Mouse (Mus musculus): ENCODE results near the gene Gm29427.

DNA sequence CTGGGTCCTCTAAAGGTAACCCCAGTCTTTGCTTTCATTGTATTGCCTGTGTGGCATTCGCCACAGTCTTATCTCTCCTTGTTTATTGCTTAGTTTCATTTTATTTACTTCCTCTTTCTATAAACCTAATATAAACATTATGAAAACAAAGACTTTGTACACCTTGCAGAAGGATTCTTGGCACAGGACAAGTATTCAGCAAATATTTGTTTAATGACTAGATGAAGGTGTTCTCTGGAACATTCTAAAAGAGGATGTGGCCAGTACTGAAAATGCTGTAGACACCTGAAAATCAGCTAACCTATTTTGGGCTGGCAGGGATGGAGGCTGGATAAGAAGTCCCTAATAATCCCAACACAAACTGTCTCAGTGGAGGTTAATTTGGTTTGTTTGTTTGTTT is 46.0 kb upstream of the Gm29427 start:
- no peak for TF ChIP-seq POLR2A (IDR thresholded peaks at IDR 0.05; ENCODE audit: control insufficient read depth, low read depth, low read length)
- TF ChIP-seq CTCF (IDR thresholded peaks at IDR 0.05; ENCODE audit: control insufficient read depth, insufficient read depth, insufficient replicate concordance, low read depth, low read length) = no peak
